Mouse (Mus musculus) cortical plate, adult 2 months (tissue): ENCODE data around the gene Best3.

Source experiments
- CTCF ChIP-seq: fragments of 200-500 bp; IDR thresholded peaks from 2 replicates; pipeline ENCODE4 v1.5.1; 2011; ENCODE audit warnings: mild to moderate bottlenecking, control low read depth, low read length; ENCODE audit not compliant: insufficient read depth; ENCODE audit errors: extremely low read depth
- POLR2A ChIP-seq: fragments of 200-500 bp; IDR thresholded peaks from 2 replicates; pipeline ENCODE4 v1.6.1; 2011; ENCODE audit warnings: mild to moderate bottlenecking, low read length, control low read depth; ENCODE audit not compliant: insufficient read depth; ENCODE audit errors: extremely low read depth

DNA sequence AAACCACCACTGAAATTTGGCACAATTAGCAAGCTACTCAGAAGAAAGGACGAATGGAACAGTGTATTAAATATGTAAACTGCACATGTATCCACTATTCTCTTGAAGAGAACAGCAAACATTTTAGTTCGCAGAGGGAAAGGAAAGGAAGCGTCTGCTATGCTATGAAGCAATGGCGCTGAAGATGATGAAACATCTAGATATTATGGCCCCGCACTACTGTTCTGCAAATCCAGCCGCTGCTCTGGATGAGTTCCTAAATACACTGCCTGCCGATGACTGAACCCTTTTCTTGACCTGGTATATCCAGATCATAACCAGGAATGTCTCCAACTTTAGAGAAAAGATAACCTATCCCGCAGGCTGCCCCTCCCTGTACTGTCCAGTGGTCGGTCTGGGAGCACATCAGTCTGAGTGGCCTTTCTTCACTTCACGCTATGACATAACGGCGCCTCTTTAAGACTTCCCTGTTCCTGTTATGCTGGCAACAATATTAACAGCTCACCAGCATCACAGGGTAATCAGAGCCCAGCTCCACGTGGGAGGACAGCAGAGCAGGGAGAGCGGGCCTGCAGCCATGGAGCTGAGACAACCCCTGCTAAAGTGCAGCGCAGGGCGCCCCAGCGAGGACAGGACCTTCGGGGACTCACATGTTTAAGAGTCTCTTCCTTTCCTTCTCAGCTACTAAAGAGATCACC is 86.2 kb downstream of the Best3 start:
- TF ChIP-seq CTCF (no peak), POLR2A (no peak)
